Mouse (Mus musculus) megakaryocyte, embryonic 14.5 days (primary cell): ENCODE results near the gene H2-T22.

Experiments used
- FLI1 ChIP-seq: IDR thresholded peaks from 2 replicates; pipeline ENCODE4 v1.6.1; 2012; ENCODE audit warnings: low read length, inconsistent platforms, mixed read lengths
- GATA1 ChIP-seq: IDR thresholded peaks from 3 replicates; pipeline ENCODE4 v1.6.1; 2012; ENCODE audit warnings: mixed read lengths, low read length, inconsistent platforms, borderline replicate concordance

GRCm38 (mm10) chr17:36014977-36015376 is 27.6 kb downstream of the H2-T22 start:
- TF ChIP-seq GATA1 (no peak), FLI1 (no peak)
